Mouse (Mus musculus): ENCODE measurements around the gene Dlg5. TPM values are rescaled to one million over a fixed set of nuclear protein-coding genes. Genes with fewer than 3 reads are reported as not detected.

The Dlg5 gene
- polyA plus RNA-seq, 2 experiments, result 0.96 to 2.1 TPM

GRCm38 (mm10) chr14:24176609-24177008 is 69.1 kb downstream of the Dlg5 start:
- H3K4me2 ChIP-seq (ENCODE audit: low read depth), result no peak overlapping the region
- WGBS (ENCODE audit: insufficient replicate concordance), result 67% methylated on average over 10 of the region's 10 CpGs
- TF ChIP-seq CTCF (IDR thresholded peaks at IDR 0.05; ENCODE audit: low read depth) (no peak), EP300 (IDR thresholded peaks at IDR 0.05; ENCODE audit: low read depth) (no peak)
- H3K4me3 ChIP-seq (ENCODE audit: insufficient read depth in 1 of 2, low read depth in 2 of 2, low read length in 2 of 2), result no peak overlapping the region
- no peaks in the 10 kb centered on the region for H3K27me3 ChIP-seq (ENCODE audit: control insufficient read depth, insufficient read depth, low read length)
- no peak for ATAC-seq (ENCODE audit: insufficient read depth)
- H3K9me3 ChIP-seq (ENCODE audit: control insufficient read depth, low read length), result no peaks in the 10 kb centered on the region
- no peaks in the 10 kb centered on the region for H3K4me1 ChIP-seq (replicated peaks; ENCODE audit: control insufficient read depth in 2 of 2, insufficient read depth in 2 of 2, low read length in 1 of 2)
- no peaks in the 10 kb centered on the region for H3K36me3 ChIP-seq (replicated peaks; ENCODE audit: control insufficient read depth, insufficient read depth, low read depth)
- no peak for DNase-seq (ENCODE audit: low read depth in 3 of 3, low spot score in 3 of 3)
- H3K9ac ChIP-seq (replicated peaks), result no peak overlapping the region
- H3K27ac ChIP-seq, result no peak overlapping the region

- 59% methylated on average over 6 of the region's 6 CpGs for WGBS (ENCODE audit: insufficient replicate concordance)
- H3K27me3 ChIP-seq (ENCODE audit: control insufficient read depth, insufficient read depth, low read length), result no peaks in the 10 kb centered on the region
- TF ChIP-seq EP300 (IDR thresholded peaks at IDR 0.05; ENCODE audit: low read depth), result no peak
- no peak for TF ChIP-seq CTCF (IDR thresholded peaks at IDR 0.05; ENCODE audit: low read depth)
- no peaks in the 10 kb centered on the region for H3K4me1 ChIP-seq (replicated peaks; ENCODE audit: control insufficient read depth in 2 of 2, insufficient read depth in 2 of 2, low read length in 1 of 2)
- no peak for ATAC-seq (ENCODE audit: insufficient read depth)
- no peaks in the 10 kb centered on the region for H3K36me3 ChIP-seq (replicated peaks; ENCODE audit: control insufficient read depth, insufficient read depth, low read depth)
- H3K27ac ChIP-seq, result no peak overlapping the region
- no peak overlapping the region for H3K4me3 ChIP-seq (ENCODE audit: insufficient read depth in 1 of 2, low read depth in 2 of 2, low read length in 2 of 2)
- H3K9ac ChIP-seq (replicated peaks), result no peak overlapping the region
- H3K9me3 ChIP-seq (ENCODE audit: control insufficient read depth, low read length), result no peaks in the 10 kb centered on the region
- no peak for DNase-seq (ENCODE audit: low read depth in 3 of 3, low spot score in 3 of 3)
- no peak overlapping the region for H3K4me2 ChIP-seq (ENCODE audit: low read depth)
Observed at GRCm38 (mm10) chr14:24173326-24173725, 72.4 kb downstream of the Dlg5 start.

- ATAC-seq (ENCODE audit: insufficient read depth) (no peak), DNase-seq (ENCODE audit: low read depth in 3 of 3, low spot score in 3 of 3) (no peak)
- Histone ChIP-seq H3K27ac (no peak overlapping the region), H3K27me3 (ENCODE audit: control insufficient read depth, insufficient read depth, low read length) (no peaks in the 10 kb centered on the region), H3K4me2 (ENCODE audit: low read depth) (no peak overlapping the region), H3K4me1 (replicated peaks; ENCODE audit: control insufficient read depth in 2 of 2, insufficient read depth in 2 of 2, low read length in 1 of 2) (no peaks in the 10 kb centered on the region), H3K9ac (replicated peaks) (no peak overlapping the region), H3K9me3 (ENCODE audit: control insufficient read depth, low read length) (no peaks in the 10 kb centered on the region), H3K4me3 (ENCODE audit: insufficient read depth in 1 of 2, low read depth in 2 of 2, low read length in 2 of 2) (no peak overlapping the region), H3K36me3 (replicated peaks; ENCODE audit: control insufficient read depth, insufficient read depth, low read depth) (no peaks in the 10 kb centered on the region)
- WGBS (ENCODE audit: insufficient replicate concordance), result 66% methylated on average over 13 of the region's 13 CpGs
- TF ChIP-seq EP300 (IDR thresholded peaks at IDR 0.05; ENCODE audit: low read depth) (no peak), CTCF (IDR thresholded peaks at IDR 0.05; ENCODE audit: low read depth) (no peak)
Observed at GRCm38 (mm10) chr14:24171639-24172311, 73.9 kb downstream of the Dlg5 start.

GRCm38 (mm10) chr14:24166046-24166445 is 79.7 kb downstream of the Dlg5 start:
- Histone ChIP-seq H3K9ac (replicated peaks) (no peak overlapping the region), H3K27me3 (ENCODE audit: control insufficient read depth, insufficient read depth, low read length) (no peaks in the 10 kb centered on the region), H3K36me3 (replicated peaks; ENCODE audit: control insufficient read depth, insufficient read depth, low read depth) (no peaks in the 10 kb centered on the region), H3K4me3 (ENCODE audit: insufficient read depth in 1 of 2, low read depth in 2 of 2, low read length in 2 of 2) (no peak overlapping the region), H3K9me3 (ENCODE audit: control insufficient read depth, low read length) (no peaks in the 10 kb centered on the region), H3K27ac (no peak overlapping the region), H3K4me1 (replicated peaks; ENCODE audit: control insufficient read depth in 2 of 2, insufficient read depth in 2 of 2, low read length in 1 of 2) (no peaks in the 10 kb centered on the region), H3K4me2 (ENCODE audit: low read depth) (no peak overlapping the region)
- DNase-seq (ENCODE audit: low read depth in 3 of 3, low spot score in 3 of 3) (no peak), ATAC-seq (ENCODE audit: insufficient read depth) (no peak)
- WGBS (ENCODE audit: insufficient replicate concordance), result 70% methylated on average over 8 of the region's 8 CpGs
- no peak for TF ChIP-seq CTCF (IDR thresholded peaks at IDR 0.05; ENCODE audit: low read depth)
- no peak for TF ChIP-seq EP300 (IDR thresholded peaks at IDR 0.05; ENCODE audit: low read depth)

GRCm38 (mm10) chr14:24164721-24165367 is 80.9 kb downstream of the Dlg5 start:
- H3K4me3 ChIP-seq (ENCODE audit: insufficient read depth in 1 of 2, low read depth in 2 of 2, low read length in 2 of 2), result no peak overlapping the region
- no peak for TF ChIP-seq EP300 (IDR thresholded peaks at IDR 0.05; ENCODE audit: low read depth)
- no peak for TF ChIP-seq CTCF (IDR thresholded peaks at IDR 0.05; ENCODE audit: low read depth)
- no peaks in the 10 kb centered on the region for H3K9me3 ChIP-seq (ENCODE audit: control insufficient read depth, low read length)
- no peaks in the 10 kb centered on the region for H3K27me3 ChIP-seq (ENCODE audit: control insufficient read depth, insufficient read depth, low read length)
- no peak for DNase-seq (ENCODE audit: low read depth in 3 of 3, low spot score in 3 of 3)
- WGBS (ENCODE audit: insufficient replicate concordance), result 63% methylated on average over 8 of the region's 8 CpGs
- H3K36me3 ChIP-seq (replicated peaks; ENCODE audit: control insufficient read depth, insufficient read depth, low read depth), result no peaks in the 10 kb centered on the region
- H3K4me2 ChIP-seq (ENCODE audit: low read depth), result no peak overlapping the region
- H3K27ac ChIP-seq, result no peak overlapping the region
- no peak for ATAC-seq (ENCODE audit: insufficient read depth)
- H3K9ac ChIP-seq (replicated peaks), result no peak overlapping the region
- H3K4me1 ChIP-seq (replicated peaks; ENCODE audit: control insufficient read depth in 2 of 2, insufficient read depth in 2 of 2, low read length in 1 of 2), result no peaks in the 10 kb centered on the region
